Mouse (Mus musculus): ENCODE measurements at regions not wholly inside any gene's neighbourhood (a gene's known extent, or its start where the extent isn't known, plus 50 kb on each side); places are given as distances from the start of the nearest gene placed in this dataset.

DNA sequence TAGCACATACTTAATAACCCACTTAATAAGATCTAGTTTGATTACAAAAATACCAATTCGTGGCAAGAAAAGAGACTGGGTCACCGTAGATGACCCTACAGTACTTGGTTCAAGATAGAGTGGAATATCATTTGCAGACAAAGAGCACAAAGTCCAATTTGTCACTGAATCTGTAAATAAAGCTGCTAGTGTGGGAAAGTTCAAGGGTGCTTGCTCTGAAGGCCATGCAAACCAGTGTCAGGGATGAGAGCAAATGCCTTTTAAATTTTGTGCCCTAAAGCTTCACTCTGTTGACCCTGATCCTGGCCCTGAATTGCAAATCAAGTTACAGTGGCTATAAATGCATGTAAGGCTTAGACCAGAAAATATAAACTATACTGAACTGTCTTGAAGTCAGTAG, 113.1 kb downstream of the Cd55b start:
- H3K27me3 ChIP-seq: no peaks in the 10 kb centered on the region
- H3K27ac ChIP-seq: no peak overlapping the region
- no peaks in the 10 kb centered on the region for H3K9me3 ChIP-seq
- no peak for ATAC-seq (ENCODE audit: insufficient number of reproducible peaks, insufficient read depth, low FRiP score, low TSS enrichment)
- no peaks in the 10 kb centered on the region for H3K4me1 ChIP-seq
- no peak overlapping the region for H3K9ac ChIP-seq
- 72% methylated on average over 2 of the region's 2 CpGs for WGBS
- no peaks in the 10 kb centered on the region for H3K36me3 ChIP-seq
- no peak overlapping the region for H3K4me3 ChIP-seq
- no peak overlapping the region for H3K4me2 ChIP-seq (replicated peaks)

DNA sequence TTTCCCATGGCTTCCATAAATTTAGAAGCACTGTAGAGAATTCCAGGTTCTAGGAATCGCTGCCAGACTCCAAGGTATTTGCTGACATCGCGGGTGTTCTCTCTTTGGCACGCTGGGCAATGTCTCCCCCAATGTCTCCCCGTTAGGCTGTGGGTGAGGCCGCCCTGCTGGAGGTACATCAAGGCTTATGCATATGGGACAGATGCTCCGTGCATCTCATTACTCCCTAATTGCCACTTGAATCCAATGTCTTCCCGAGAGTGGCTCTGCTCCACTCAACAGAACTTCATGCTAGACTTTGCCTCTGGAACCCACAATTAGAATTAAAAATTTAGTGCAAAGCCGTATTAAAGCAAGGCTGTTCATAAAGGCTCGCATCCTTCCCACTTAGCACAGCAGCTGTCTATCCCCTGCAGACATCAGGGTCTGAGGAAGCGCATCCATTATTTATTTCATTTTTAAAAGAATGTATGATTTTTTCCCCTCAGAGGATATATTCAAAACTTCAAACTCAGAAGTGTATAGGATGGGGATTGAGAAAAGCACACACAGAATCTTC, 120.9 kb downstream of the Cd55b start:
- H3K36me3 ChIP-seq: no peaks in the 10 kb centered on the region
- no peak overlapping the region for H3K4me2 ChIP-seq (replicated peaks)
- 57% methylated on average over 11 of the region's 11 CpGs for WGBS
- ATAC-seq (ENCODE audit: insufficient number of reproducible peaks, insufficient read depth, low FRiP score, low TSS enrichment): no peak
- H3K4me3 ChIP-seq: no peak overlapping the region
- no peaks in the 10 kb centered on the region for H3K9me3 ChIP-seq
- peaks cover 11% of the 10 kb centered on the region; the same call in 1 of the 2 replicates for H3K4me1 ChIP-seq
- H3K27me3 ChIP-seq: no peaks in the 10 kb centered on the region
- no peak overlapping the region for H3K9ac ChIP-seq
- no peak overlapping the region for H3K27ac ChIP-seq

DNA sequence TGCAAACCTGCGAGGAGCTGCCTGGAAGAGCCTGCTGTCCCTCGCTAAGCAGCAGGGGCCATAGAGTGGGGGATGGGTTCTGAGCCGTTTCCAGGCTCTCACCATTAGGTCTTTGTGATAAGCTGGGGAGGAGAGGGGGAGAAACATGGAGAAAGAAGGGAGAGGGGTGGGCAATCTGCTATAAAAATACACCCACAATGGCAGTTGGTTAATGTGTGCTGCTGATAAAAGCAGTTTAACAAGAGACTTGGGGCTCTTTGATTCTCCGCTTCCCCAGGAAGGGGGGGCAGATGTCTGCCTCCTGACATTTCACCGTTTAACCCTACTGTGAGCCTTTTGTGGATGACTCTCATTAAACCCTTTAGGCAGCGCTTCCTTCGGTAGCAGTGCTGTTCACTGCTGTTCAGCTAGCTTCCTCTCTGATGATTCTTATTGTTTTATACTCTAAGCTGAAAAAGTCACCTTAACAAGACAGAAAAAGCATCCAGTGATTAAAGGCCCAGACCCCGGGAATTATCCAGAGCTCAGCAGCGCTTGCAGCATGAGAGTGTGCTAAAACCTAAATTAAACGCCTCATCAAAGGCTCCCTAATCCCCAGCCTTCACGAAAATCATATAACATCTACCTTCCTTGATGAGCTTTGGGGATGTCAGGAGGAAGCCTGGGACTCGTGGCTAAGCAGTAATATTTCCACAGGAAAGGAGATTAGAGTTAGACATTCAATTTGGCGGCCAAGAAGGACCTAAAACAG, 122.6 kb downstream of the Cd55b start:
- H3K4me2 ChIP-seq (replicated peaks): peak overlapping the region; percentile 41
- no peak overlapping the region for H3K4me3 ChIP-seq
- WGBS: 6% methylated on average over 13 of the region's 13 CpGs
- peaks cover 11% of the 10 kb centered on the region; the same call in 1 of the 2 replicates for H3K4me1 ChIP-seq
- H3K9ac ChIP-seq: 0 out of 2 replicates have a peak overlapping the region, but pooled peaks have one; percentile 16
- H3K36me3 ChIP-seq: no peaks in the 10 kb centered on the region
- no peaks in the 10 kb centered on the region for H3K9me3 ChIP-seq
- ATAC-seq (ENCODE audit: insufficient number of reproducible peaks, insufficient read depth, low FRiP score, low TSS enrichment): 0 out of 2 replicates have a peak, but pooled peaks have one; percentile 56
- no peaks in the 10 kb centered on the region for H3K27me3 ChIP-seq
- H3K27ac ChIP-seq: no peak overlapping the region

DNA sequence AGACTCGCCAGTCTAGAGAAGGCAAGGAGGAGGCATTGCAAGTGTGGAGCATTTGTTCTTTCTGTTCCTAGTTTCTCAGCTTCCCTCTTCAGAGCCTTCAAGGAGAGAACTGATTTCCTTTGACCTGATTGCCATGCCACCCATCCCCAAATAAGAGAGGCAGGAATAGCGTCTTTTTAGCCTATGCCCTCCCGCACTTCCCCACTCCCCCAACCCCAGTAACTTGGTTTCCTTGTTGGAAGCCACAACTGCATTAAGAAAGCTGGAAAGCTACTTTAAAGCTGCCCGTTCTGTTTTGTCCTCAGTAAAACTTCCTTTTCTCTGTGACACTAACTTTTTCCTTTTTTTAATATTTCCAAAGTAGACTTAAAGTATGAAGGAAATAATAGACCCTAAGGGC, 123.2 kb downstream of the Cd55b start:
- H3K9ac ChIP-seq: no peak overlapping the region
- H3K27ac ChIP-seq: no peak overlapping the region
- no peaks in the 10 kb centered on the region for H3K9me3 ChIP-seq
- no peak for ATAC-seq (ENCODE audit: insufficient number of reproducible peaks, insufficient read depth, low FRiP score, low TSS enrichment)
- H3K4me2 ChIP-seq (replicated peaks): peak overlapping the region; percentile 41
- H3K4me3 ChIP-seq: no peak overlapping the region
- H3K27me3 ChIP-seq: no peaks in the 10 kb centered on the region
- peaks cover 11% of the 10 kb centered on the region; the same call in 1 of the 2 replicates for H3K4me1 ChIP-seq
- 13% methylated on average over 4 of the region's 4 CpGs for WGBS
- H3K36me3 ChIP-seq: no peaks in the 10 kb centered on the region

DNA sequence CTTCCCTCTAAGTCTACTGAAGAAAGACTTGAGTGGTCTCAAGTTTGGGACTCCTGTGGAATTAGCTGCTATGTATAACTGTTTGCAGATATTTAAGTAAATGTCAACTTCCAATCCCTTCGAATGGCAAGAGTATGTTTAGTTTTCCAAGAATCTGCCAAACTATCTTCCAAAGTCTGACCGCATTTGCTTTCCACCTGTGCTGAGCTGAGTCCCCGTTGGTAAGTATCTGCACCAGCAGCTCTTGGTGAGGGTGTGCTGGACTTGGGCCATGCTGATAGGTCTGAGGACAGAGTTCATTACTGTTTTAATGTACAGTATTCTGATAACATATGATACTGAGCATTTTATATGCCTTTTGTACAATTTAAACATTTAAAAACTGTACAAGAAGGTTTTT, 123.7 kb downstream of the Cd55b start:
- Histone ChIP-seq H3K9ac (no peak overlapping the region), H3K4me1 (peaks cover 11% of the 10 kb centered on the region; the same call in 1 of the 2 replicates), H3K27ac (no peak overlapping the region), H3K4me2 (replicated peaks) (no peak overlapping the region), H3K9me3 (no peaks in the 10 kb centered on the region), H3K27me3 (no peaks in the 10 kb centered on the region), H3K36me3 (no peaks in the 10 kb centered on the region), H3K4me3 (no peak overlapping the region)
- no peak for ATAC-seq (ENCODE audit: insufficient number of reproducible peaks, insufficient read depth, low FRiP score, low TSS enrichment)
- WGBS: 53% methylated on average over 3 of the region's 3 CpGs

DNA sequence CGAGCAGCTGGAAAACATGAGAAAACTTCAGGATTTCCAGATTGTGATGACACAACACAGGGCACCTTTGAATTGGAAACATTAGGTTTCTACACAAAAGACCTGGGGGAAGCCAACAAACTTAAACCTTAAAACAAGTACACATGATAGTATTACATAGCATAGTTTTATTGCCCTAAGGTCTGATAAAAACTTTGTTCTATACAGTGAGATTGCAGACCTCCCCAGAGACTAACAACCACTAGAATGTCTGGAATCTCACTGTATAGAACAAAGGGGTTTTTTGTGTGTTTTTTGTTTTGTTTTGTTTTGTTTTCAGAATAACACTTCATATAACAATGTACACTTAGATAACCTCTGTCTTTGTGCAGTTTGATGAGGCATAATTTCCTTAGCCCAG, 124.2 kb downstream of the Cd55b start:
- H3K9ac ChIP-seq: no peak overlapping the region
- no peak overlapping the region for H3K4me3 ChIP-seq
- peaks cover 11% of the 10 kb centered on the region; the same call in 1 of the 2 replicates for H3K4me1 ChIP-seq
- no peak overlapping the region for H3K4me2 ChIP-seq (replicated peaks)
- WGBS: 62% methylated on average over 1 of the region's 1 CpGs
- H3K27ac ChIP-seq: no peak overlapping the region
- ATAC-seq (ENCODE audit: insufficient number of reproducible peaks, insufficient read depth, low FRiP score, low TSS enrichment): no peak
- H3K36me3 ChIP-seq: no peaks in the 10 kb centered on the region
- no peaks in the 10 kb centered on the region for H3K27me3 ChIP-seq
- no peaks in the 10 kb centered on the region for H3K9me3 ChIP-seq

DNA sequence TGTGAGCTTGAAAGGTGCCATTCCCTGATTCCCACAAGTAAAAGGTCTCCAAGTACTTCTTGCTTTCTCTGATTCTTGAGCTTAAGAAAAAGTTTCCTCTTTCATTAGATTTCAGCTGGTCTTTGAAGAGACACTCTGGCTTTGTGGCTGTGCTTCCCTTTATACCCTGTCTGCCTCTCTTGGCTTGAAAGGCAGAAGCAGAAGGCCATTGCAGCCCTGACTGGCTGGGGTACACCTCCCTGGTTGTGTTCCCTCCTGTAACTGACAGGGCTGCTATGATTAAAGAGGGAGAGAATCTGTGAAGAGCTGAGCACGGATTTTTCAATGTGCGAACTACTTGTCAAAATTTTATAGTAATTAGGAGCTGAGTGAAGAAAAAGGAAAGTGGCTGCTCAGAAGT, 125.3 kb downstream of the Cd55b start:
- Histone ChIP-seq H3K36me3 (no peaks in the 10 kb centered on the region), H3K27me3 (no peaks in the 10 kb centered on the region), H3K27ac (no peak overlapping the region), H3K9ac (no peak overlapping the region), H3K4me2 (replicated peaks) (no peak overlapping the region), H3K4me3 (no peak overlapping the region), H3K4me1 (peaks cover 11% of the 10 kb centered on the region; the same call in 1 of the 2 replicates), H3K9me3 (no peaks in the 10 kb centered on the region)
- WGBS: 68% methylated on average over 2 of the region's 2 CpGs
- ATAC-seq (ENCODE audit: insufficient number of reproducible peaks, insufficient read depth, low FRiP score, low TSS enrichment): no peak

DNA sequence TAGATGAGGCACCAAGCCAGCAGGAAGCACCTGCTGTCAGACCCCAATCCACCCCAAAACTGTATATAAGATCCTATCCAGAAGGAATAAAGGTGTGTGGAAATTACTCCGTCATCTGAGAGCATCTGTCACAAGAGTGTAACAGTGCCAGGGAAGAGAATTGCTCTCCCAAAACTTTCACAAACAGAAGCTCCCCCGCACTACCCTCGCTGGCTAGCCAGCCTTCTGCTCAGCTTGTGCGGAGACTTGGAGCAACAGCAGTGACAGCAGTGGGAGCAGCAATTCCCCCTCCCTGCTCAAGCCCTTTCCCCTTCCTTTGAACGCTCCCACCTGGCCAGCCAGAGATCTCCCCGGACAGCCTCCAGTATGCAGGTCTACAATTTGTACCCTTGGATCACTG, 136.9 kb downstream of the Cd55b start:
- H3K27me3 ChIP-seq: no peaks in the 10 kb centered on the region
- H3K9ac ChIP-seq: no peak overlapping the region
- H3K4me2 ChIP-seq (replicated peaks): no peak overlapping the region
- H3K36me3 ChIP-seq: no peaks in the 10 kb centered on the region
- no peaks in the 10 kb centered on the region for H3K4me1 ChIP-seq
- H3K9me3 ChIP-seq: no peaks in the 10 kb centered on the region
- WGBS: 79% methylated on average over 6 of the region's 6 CpGs
- no peak overlapping the region for H3K4me3 ChIP-seq
- no peak overlapping the region for H3K27ac ChIP-seq
- ATAC-seq (ENCODE audit: insufficient number of reproducible peaks, insufficient read depth, low FRiP score, low TSS enrichment): no peak

DNA sequence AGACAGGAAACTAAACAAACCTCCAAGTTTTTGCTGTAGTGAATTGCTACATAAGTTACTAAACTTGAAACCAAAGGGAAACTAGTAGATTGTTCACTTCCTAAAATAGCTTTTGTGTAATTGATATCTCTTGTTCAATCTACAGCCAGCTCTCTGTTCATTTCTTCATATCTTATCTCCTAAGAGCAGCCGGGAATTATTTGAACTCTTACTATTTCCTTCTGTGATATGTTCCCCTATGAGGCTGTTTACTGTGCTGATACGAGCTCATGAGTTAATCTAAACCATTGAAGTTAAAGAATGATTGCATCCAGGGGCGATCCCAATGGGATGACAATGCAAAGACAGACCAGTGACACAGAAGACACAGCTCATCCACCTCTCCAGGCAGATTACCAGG, 140.7 kb downstream of the Cd55b start:
- Histone ChIP-seq H3K36me3 (no peaks in the 10 kb centered on the region), H3K4me2 (replicated peaks) (no peak overlapping the region), H3K27ac (no peak overlapping the region), H3K9me3 (no peaks in the 10 kb centered on the region), H3K4me1 (no peaks in the 10 kb centered on the region), H3K9ac (no peak overlapping the region), H3K4me3 (no peak overlapping the region), H3K27me3 (no peaks in the 10 kb centered on the region)
- WGBS: 76% methylated on average over 3 of the region's 3 CpGs
- ATAC-seq (ENCODE audit: insufficient number of reproducible peaks, insufficient read depth, low FRiP score, low TSS enrichment): no peak

DNA sequence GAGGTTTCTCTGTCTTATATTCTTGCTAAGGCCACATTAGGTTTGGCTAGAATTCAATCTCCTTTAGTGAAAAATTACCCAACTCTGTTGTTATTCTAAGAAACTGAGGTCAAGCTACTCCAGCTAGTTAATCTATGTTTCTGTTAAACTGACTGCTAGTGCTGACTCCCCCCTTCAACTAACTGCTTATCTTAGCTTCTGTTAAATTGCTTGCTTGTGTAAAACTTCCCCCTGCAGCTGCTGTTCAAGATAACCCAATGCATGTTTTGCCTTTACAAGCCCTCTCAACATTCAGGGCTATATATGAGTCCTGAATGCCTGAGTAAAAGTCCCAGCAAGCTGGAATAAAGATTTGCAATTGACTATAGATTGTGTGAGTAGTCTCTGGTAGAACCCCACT, 143.6 kb downstream of the Cd55b start:
- Histone ChIP-seq H3K27ac (no peak overlapping the region), H3K4me2 (replicated peaks) (no peak overlapping the region), H3K4me3 (no peak overlapping the region), H3K27me3 (no peaks in the 10 kb centered on the region), H3K4me1 (no peaks in the 10 kb centered on the region), H3K9me3 (no peaks in the 10 kb centered on the region), H3K36me3 (no peaks in the 10 kb centered on the region), H3K9ac (no peak overlapping the region)
- no peak for ATAC-seq (ENCODE audit: insufficient number of reproducible peaks, insufficient read depth, low FRiP score, low TSS enrichment)

DNA sequence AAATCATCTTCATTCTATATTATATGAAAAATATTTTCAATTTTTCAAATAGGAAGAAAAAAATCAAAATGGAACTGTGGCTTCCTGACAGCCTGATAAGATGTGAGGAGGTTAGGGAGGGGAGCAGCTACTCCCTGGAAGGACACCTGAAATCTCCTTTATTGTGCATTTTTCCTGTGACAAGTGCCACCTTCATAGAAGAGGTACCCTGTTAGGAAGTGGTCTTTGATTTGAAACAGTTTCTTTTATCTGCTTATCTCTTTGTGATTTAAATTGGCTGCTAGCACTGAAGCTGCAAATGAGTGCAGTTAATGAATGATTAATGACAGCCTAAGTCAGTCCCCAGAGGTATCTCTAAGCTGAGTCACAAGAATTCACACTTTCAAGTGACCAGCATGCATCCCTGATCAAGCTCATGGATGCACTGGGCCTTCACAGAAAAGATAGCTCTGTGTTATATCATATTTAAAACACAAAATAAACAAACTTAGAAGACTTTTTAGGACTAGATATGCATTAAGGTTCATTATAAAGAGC, 144.7 kb downstream of the Cd55b start:
- H3K27ac ChIP-seq: no peak overlapping the region
- no peak for ATAC-seq (ENCODE audit: insufficient number of reproducible peaks, insufficient read depth, low FRiP score, low TSS enrichment)
- no peaks in the 10 kb centered on the region for H3K4me1 ChIP-seq
- no peaks in the 10 kb centered on the region for H3K9me3 ChIP-seq
- no peaks in the 10 kb centered on the region for H3K27me3 ChIP-seq
- no peaks in the 10 kb centered on the region for H3K36me3 ChIP-seq
- no peak overlapping the region for H3K4me3 ChIP-seq
- no peak overlapping the region for H3K4me2 ChIP-seq (replicated peaks)
- no peak overlapping the region for H3K9ac ChIP-seq

DNA sequence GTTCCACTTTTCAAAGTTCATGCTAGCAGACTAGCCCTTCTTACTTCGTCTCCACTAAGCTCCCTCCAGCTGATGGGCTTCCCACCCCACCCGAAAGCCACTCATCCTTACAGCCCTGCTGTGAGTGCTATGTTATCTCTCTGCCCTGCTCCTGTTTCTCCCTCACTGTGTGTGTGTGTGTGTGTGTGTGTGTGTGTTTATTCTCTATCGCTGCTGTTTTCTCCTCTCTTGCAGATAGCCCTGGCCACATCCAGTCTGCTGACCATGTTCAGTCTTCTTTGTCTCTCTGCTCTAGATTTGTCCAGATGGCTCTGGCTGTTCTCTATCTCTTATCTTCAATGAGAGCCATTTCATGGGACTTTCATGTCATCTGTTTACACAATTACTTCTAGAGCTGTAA, 145.9 kb downstream of the Cd55b start:
- 96% methylated on average over 3 of the region's 3 CpGs for WGBS
- Histone ChIP-seq H3K27ac (no peak overlapping the region), H3K4me2 (replicated peaks) (no peak overlapping the region), H3K27me3 (no peaks in the 10 kb centered on the region), H3K36me3 (no peaks in the 10 kb centered on the region), H3K4me3 (no peak overlapping the region), H3K9me3 (no peaks in the 10 kb centered on the region), H3K9ac (no peak overlapping the region), H3K4me1 (no peaks in the 10 kb centered on the region)
- ATAC-seq (ENCODE audit: insufficient number of reproducible peaks, insufficient read depth, low FRiP score, low TSS enrichment): no peak

All from embryonic facial prominence, embryonic 12.5 days (tissue).